Mouse (Mus musculus) CH12.LX (cell line): Measurements from ENCODE around the gene Igf1.

Experiments used
- BHLHE40 ChIP-seq: IDR thresholded peaks from 2 replicates; pipeline ENCODE4 v1.6.1; 2011; ENCODE audit warnings: mild to moderate bottlenecking, low read depth, low read length, improper control_type of control experiment
- CTCF ChIP-seq, 2 experiments: IDR thresholded peaks in 1 of 2; conservative IDR thresholded peaks in 1 of 2; 2 replicates each; pipeline ENCODE4 v1.5.1; 2011 to 2012; ENCODE audit warnings: low read depth in 2 of 2, low read length in 2 of 2, improper control_type of control experiment in 1 of 2, inconsistent platforms in 1 of 2, mild to moderate bottlenecking in 1 of 2, moderate library complexity in 1 of 2
- E2F4 ChIP-seq: IDR thresholded peaks from 2 replicates; pipeline ENCODE4 v1.6.1; 2011; ENCODE audit warnings: low read depth, low read length, improper control_type of control experiment; ENCODE audit not compliant: insufficient replicate concordance
- EP300 ChIP-seq: IDR thresholded peaks from 2 replicates; pipeline ENCODE4 v1.6.1; 2011; ENCODE audit warnings: low read length, improper control_type of control experiment
- HCFC1 ChIP-seq: IDR thresholded peaks from 2 replicates; pipeline ENCODE4 v1.6.1; 2012; ENCODE audit warnings: low read depth, mild to moderate bottlenecking, inconsistent platforms, low read length, improper control_type of control experiment
- JUND ChIP-seq: conservative IDR thresholded peaks from 2 replicates; pipeline ENCODE4 v1.6.1; 2011; ENCODE audit warnings: low read depth, low read length, improper control_type of control experiment
- MAFK ChIP-seq: IDR thresholded peaks from 2 replicates; pipeline ENCODE4 v1.6.1; 2011; ENCODE audit warnings: low read length, improper control_type of control experiment; ENCODE audit not compliant: insufficient replicate concordance
- MEF2A ChIP-seq: IDR thresholded peaks from 2 replicates; pipeline ENCODE4 v1.6.1; 2014; ENCODE audit warnings: low read depth, mild to moderate bottlenecking, inconsistent platforms, low read length, improper control_type of control experiment, borderline replicate concordance
- POLR2A ChIP-seq: IDR thresholded peaks from 2 replicates; pipeline ENCODE4 v1.6.1; 2011; ENCODE audit warnings: low read depth, mild to moderate bottlenecking, improper control_type of control experiment, low read length
- SIN3A ChIP-seq: IDR thresholded peaks from 2 replicates; pipeline ENCODE4 v1.6.1; 2012; ENCODE audit warnings: low read length, improper control_type of control experiment, inconsistent platforms
- UBTF ChIP-seq: IDR thresholded peaks from 2 replicates; pipeline ENCODE4 v1.6.1; 2012; ENCODE audit warnings: low read depth, mild to moderate bottlenecking, inconsistent platforms, low read length, improper control_type of control experiment, moderate library complexity
- USF1 ChIP-seq: IDR thresholded peaks from 2 replicates; pipeline ENCODE4 v1.6.1; 2014; ENCODE audit warnings: low read depth, mild to moderate bottlenecking, inconsistent platforms, low read length, improper control_type of control experiment
- USF2 ChIP-seq: conservative IDR thresholded peaks from 2 replicates; pipeline ENCODE4 v1.6.1; 2011; ENCODE audit warnings: low read depth, low read length, improper control_type of control experiment
- ZMIZ1 ChIP-seq: IDR thresholded peaks from 2 replicates; pipeline ENCODE4 v1.6.1; 2012; ENCODE audit warnings: low read depth, mild to moderate bottlenecking, inconsistent platforms, low read length, improper control_type of control experiment

DNA sequence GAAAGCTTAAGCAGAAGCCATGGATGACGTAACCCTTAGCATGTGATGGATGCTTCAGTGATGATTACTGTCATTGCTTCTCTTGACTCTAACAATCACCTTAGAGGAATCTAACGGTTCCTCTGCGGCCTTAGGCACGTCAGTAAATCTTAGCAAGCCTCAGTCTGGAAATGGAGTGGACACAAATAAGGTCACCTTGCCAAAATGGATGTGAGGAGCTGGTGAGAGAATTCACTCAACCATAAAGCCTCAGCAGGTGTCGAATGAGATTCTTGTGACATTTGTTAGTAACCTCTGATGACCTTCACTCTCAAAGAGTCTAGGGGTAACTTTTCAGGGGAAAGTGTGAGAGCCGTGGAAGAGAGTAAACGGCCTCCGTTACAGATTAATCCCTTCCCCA is 68.5 kb downstream of the Igf1 start:
- TF ChIP-seq E2F4: no peak
- TF ChIP-seq CTCF (conservative IDR thresholded peaks at IDR 0.05 in 1 of 2, IDR thresholded peaks at IDR 0.05 in 1 of 2; ENCODE audit: low read depth in 2 of 2, low read length in 2 of 2): no peak
- TF ChIP-seq POLR2A: no peak
- no peak for TF ChIP-seq USF1
- no peak for TF ChIP-seq JUND
- TF ChIP-seq UBTF: no peak
- no peak for TF ChIP-seq SIN3A
- TF ChIP-seq USF2: no peak
- TF ChIP-seq EP300: no peak
- TF ChIP-seq MEF2A: no peak
- TF ChIP-seq MAFK: no peak
- TF ChIP-seq BHLHE40: no peak
- TF ChIP-seq HCFC1: no peak
- TF ChIP-seq ZMIZ1: no peak
